Mouse (Mus musculus) stomach, embryonic 15.5 days (tissue): ENCODE data around the gene Prrt1. TPM values are rescaled to one million over a fixed set of nuclear protein-coding genes. Genes with fewer than 3 reads are reported as not detected.
A peak's percentile ranks its signal among the peaks of the same experiment; 100 is the strongest.

Source experiments
- ATAC-seq: fragments of 200-750 bp; cut with Nextera tagmentation; 2 replicates; pipeline ENCODE4 v1.8.0; 2017; ENCODE audit warnings: low read depth, moderate number of reproducible peaks, moderate TSS enrichment; ENCODE audit not compliant: insufficient read depth, low FRiP score
- H3K27ac ChIP-seq: fragments of 300-500 bp; sonication (generic); 2 replicates; pipeline ENCODE4 v1.5.1; 2015; ENCODE audit warnings: mild to moderate bottlenecking, inconsistent platforms
- H3K27me3 ChIP-seq: fragments of 300-500 bp; sonication (generic); replicated peaks from 2 replicates; pipeline ENCODE4 v1.6.1; 2015; ENCODE audit warnings: inconsistent platforms
- H3K36me3 ChIP-seq: fragments of 300-500 bp; sonication (generic); 2 replicates; pipeline ENCODE4 v1.6.1; 2015; ENCODE audit warnings: inconsistent platforms
- H3K4me1 ChIP-seq: fragments of 300-500 bp; sonication (generic); 2 replicates; pipeline ENCODE4 v1.6.1; 2015; ENCODE audit warnings: inconsistent platforms
- H3K4me2 ChIP-seq: fragments of 300-500 bp; sonication (generic); 2 replicates; pipeline ENCODE4 v1.6.1; 2015; ENCODE audit warnings: mild to moderate bottlenecking, inconsistent platforms
- H3K4me3 ChIP-seq: fragments of 300-500 bp; sonication (generic); replicated peaks from 2 replicates; pipeline ENCODE4 v1.5.1; 2015; ENCODE audit warnings: inconsistent platforms
- H3K9ac ChIP-seq: fragments of 300-500 bp; sonication (generic); 2 replicates; pipeline ENCODE4 v1.6.1; 2015; ENCODE audit warnings: inconsistent platforms
- H3K9me3 ChIP-seq: fragments of 300-500 bp; sonication (generic); 2 replicates; pipeline ENCODE4 v1.6.1; 2016; ENCODE audit warnings: inconsistent platforms
- WGBS: fragments of 180-500 bp; shearing (Covaris S2); methylation state at CpG from one replicate; pipeline ENCODE4 v1.1.7; 2015; 5-methylcytosine and 5-hydroxymethylcytosine counted together
- polyA plus RNA-seq: library from polyadenylated mRNA; unstranded; fragments of >200 nt; fragmentation: Nextera tagmentation; extraction: Ambion mirVana; gene quantifications from 2 replicates; pipeline ENCODE4 v1.2.1, GENCODE M21; 2015

Prrt1 gene
- polyA plus RNA-seq, 1 experiment from 2014 or later, result 0.63 TPM

DNA sequence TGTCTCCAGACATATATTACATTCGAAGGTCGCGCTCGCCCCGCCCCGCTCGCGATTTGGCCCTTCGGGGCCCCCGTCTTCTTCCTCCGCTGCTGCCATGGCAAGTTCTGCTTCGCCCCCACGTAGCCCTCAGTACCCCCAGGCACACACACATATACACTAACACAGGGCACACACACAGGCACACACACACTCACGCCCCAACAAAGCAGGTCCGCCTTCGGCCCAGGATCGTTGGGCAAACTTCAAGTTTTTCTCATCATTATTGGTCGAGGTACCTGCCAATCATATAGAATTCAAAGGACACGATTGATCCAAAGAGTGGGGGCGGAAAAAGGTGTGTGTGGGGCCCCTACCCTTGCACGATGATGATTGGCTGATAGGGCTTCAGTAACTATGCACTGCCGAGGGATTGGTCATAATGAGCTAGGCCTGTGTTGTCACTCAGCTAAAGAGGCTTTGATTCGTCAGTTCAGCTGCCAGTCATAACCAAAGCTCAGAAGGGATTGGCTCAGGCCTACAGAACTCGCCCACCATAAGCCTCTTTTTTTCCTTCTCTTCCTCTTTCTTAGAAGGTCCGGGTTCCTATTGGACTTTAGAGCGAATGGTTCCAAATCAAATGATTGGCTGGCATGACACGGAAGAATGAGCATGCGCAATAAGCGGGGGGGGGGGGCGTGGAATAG is 25.8 kb upstream of the Prrt1 start, which contains the start of gene Rnf5:
Gene Rnf5, minus strand, starts transcription at position 316 of the 686 bp plus-strand sequence.
- Histone ChIP-seq H3K4me3 (peak within 1 kb of the TSS; percentile 80), H3K27me3 (no peaks in the 10 kb centered on the region), H3K4me2 (peak within 1 kb of the TSS; percentile 88), H3K9me3 (no peaks in the 10 kb centered on the region), H3K27ac (peak within 1 kb of the TSS; percentile 91), H3K4me1 (peaks cover 42% of the 10 kb centered on the region), H3K9ac (peak within 1 kb of the TSS; percentile 67), H3K36me3 (peaks cover 15% of the 10 kb centered on the region)
- ATAC-seq, result peak; percentile 95
- under 1% methylated on average over 30 of the region's 30 CpGs for WGBS

DNA sequence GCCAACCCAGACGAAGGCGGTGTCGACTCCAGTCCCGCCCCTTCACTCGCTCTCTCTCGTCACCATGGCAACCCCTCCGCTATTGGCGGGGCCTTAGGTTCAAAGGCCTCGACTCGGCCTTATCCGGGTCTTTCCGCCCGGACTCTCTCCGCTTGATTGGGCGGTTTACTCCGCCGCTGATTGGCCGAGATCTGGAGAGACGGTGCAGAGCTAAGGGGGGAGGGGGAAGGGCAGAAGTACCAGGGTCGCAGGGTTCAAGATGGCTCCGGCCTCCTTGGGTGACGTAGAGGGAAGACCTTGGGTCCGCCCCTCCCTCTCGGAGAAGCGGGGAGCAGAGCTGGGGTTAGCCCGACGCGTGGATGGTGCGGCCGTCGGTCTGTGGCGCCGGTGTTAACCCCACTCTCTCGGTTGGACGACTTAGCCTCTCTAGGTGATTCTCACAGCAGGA is 25.2 kb upstream of the Prrt1 start, which contains the start of gene Agpat1:
Gene Agpat1, plus strand, starts transcription at position 202 of the 448 bp plus-strand sequence.
- ATAC-seq, result peak; percentile 86
- Histone ChIP-seq H3K9me3 (no peaks in the 10 kb centered on the region), H3K27ac (peak within 1 kb of the TSS; percentile 91), H3K4me1 (peaks cover 42% of the 10 kb centered on the region), H3K9ac (peak within 1 kb of the TSS; percentile 67), H3K4me2 (peak within 1 kb of the TSS; percentile 88), H3K36me3 (peaks cover 15% of the 10 kb centered on the region), H3K27me3 (no peaks in the 10 kb centered on the region), H3K4me3 (peak within 1 kb of the TSS; percentile 80)
- 0% methylated on average over 34 of the region's 35 CpGs for WGBS

DNA sequence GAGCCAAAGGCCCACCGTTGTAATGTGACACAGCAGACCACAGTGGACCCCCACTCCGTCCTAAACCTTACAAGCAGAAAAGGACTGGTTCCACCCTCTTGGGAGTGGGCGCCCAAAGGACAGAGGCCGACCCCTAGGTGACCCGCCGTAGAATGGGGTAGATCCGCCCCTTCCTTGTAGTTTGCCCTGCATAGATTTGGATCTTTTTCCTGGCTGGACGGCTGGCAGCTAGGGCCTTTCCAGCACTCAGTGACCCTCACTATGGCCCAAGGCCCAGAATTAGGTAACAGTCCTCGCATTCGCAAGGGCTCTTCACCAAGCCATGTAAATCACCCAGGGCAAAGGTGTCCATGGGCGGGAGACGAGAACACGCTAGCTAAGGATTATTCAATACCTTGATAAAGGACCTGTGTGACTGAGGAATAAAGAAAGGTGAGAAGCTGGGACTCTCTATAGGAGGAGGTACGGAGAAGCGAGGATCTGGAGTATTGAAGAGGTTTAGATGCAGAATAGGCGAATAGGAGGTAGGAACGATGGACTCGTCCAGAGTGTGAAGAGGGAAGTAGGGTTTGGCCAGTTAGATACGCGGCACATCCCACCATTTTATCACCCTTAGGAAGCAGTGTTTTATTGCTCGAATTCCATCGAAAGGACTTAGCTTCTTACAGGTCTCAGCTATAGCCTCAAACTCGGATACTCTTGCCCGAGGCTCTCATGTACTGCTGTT is 24.7 kb upstream of the Prrt1 start:
- ATAC-seq, result no peak
- WGBS, result 15% methylated on average over 24 of the region's 24 CpGs
- Histone ChIP-seq H3K9ac (peak overlapping the region; percentile 13; the same call in 1 of the 2 replicates), H3K4me1 (peaks cover 42% of the 10 kb centered on the region), H3K9me3 (no peaks in the 10 kb centered on the region), H3K36me3 (peaks cover 15% of the 10 kb centered on the region), H3K4me2 (peak overlapping the region; percentile 85), H3K4me3 (peak overlapping the region; percentile 80), H3K27ac (peak overlapping the region; percentile 91), H3K27me3 (no peaks in the 10 kb centered on the region)

DNA sequence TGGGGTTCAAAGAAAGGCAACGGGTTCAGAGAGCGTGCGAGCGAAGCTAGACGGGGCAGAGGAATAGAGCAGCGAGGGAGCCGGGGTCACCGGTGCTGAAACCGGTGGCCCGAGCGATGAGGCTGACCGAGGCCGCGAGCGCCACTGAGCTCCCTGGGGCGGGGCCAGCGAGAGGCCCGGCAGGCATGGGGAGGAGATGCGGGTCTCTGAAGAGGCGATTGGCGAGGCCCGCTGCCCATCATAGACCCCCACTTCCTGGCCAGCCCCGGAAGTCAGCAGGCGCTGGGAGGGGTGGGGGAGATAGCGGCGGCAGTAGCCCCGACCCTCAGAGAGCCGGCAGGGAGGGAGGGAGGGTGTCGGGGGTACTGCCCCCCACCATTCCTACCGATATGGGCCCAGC is 23.7 kb upstream of the Prrt1 start:
- H3K36me3 ChIP-seq, result peaks cover 13% of the 10 kb centered on the region
- H3K4me3 ChIP-seq, result peak overlapping the region; percentile 80
- H3K9me3 ChIP-seq, result no peaks in the 10 kb centered on the region
- peak overlapping the region; percentile 89 for H3K9ac ChIP-seq
- ATAC-seq, result peak; percentile 32
- H3K4me2 ChIP-seq, result peak overlapping the region; percentile 85
- H3K27me3 ChIP-seq, result no peaks in the 10 kb centered on the region
- peaks cover 42% of the 10 kb centered on the region for H3K4me1 ChIP-seq
- under 1% methylated on average over 25 of the region's 30 CpGs for WGBS
- peak overlapping the region; percentile 91 for H3K27ac ChIP-seq

DNA sequence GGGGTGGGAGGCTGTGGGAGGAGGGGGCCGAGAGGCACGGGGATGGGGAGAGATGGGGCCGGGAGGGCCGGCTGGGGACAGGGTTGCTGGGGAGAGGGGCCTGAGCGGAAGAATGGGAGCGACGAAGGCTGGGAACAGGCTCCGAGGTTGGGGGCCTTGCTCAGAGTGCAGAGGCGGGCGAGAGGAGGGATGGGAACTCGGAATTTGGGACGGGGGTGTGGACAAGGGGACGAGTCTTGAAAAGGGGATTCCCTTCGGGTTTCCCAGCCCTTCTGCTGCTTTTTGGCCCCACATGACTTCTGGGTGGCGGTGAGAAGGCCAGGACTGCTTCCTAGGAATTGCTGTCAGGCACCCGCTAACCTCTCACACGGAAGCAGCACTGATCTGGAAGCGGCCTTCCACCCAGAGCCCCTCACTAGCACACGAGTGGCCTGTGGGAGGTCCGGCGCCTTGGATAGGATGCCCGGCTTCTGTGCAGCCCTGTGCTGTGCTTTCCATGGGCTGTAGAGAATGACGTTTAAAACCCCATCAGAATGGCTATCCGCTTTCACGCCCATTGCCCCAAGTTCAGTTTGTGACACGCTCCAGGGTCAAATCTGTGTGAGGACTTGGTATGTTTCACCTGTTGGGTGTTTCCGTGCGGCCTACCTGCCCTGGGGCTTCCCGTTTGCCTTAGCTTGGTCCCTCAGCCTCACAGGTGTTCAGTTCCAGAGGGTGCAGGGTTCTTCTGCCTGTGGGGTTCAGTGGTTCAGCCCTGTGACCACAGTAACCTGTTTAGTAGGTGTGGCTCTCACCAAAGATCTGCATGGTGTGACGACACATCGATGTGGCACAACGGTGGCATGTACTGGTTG is 22.9 kb upstream of the Prrt1 start:
- H3K27me3 ChIP-seq, result no peaks in the 10 kb centered on the region
- peaks cover 18% of the 10 kb centered on the region for H3K36me3 ChIP-seq
- H3K4me2 ChIP-seq, result peak overlapping the region; percentile 85
- peak overlapping the region; percentile 89 for H3K9ac ChIP-seq
- H3K27ac ChIP-seq, result peak overlapping the region; percentile 84
- ATAC-seq, result no peak
- H3K9me3 ChIP-seq, result no peaks in the 10 kb centered on the region
- peak overlapping the region; percentile 80 for H3K4me3 ChIP-seq
- peaks cover 42% of the 10 kb centered on the region for H3K4me1 ChIP-seq
- 11% methylated on average over 32 of the region's 32 CpGs for WGBS

DNA sequence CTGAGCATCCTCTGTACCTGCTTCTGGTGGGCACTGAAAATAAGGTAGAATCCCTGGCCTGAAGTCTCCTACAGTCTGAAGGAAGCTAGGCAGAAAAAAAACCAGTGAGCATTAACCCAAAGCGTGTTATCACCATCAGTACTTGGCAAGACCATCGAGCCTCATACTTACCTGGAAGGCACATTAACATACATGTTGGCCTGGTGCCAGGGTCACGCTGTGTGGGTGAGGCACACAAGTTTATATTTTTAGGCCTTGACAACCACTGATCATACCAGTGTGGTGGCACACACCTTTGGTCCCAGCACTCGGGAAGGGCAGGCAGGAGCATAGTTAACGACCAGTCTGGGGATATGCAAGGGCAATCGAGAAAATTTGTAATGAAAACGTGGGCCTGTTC is 21.3 kb upstream of the Prrt1 start:
- Histone ChIP-seq H3K9me3 (no peaks in the 10 kb centered on the region), H3K27me3 (no peaks in the 10 kb centered on the region), H3K36me3 (peaks cover 26% of the 10 kb centered on the region), H3K4me3 (no peak overlapping the region), H3K4me1 (peaks cover 30% of the 10 kb centered on the region), H3K4me2 (no peak overlapping the region), H3K27ac (no peak overlapping the region), H3K9ac (no peak overlapping the region)
- no peak for ATAC-seq
- WGBS, result 78% methylated on average over 7 of the region's 7 CpGs

DNA sequence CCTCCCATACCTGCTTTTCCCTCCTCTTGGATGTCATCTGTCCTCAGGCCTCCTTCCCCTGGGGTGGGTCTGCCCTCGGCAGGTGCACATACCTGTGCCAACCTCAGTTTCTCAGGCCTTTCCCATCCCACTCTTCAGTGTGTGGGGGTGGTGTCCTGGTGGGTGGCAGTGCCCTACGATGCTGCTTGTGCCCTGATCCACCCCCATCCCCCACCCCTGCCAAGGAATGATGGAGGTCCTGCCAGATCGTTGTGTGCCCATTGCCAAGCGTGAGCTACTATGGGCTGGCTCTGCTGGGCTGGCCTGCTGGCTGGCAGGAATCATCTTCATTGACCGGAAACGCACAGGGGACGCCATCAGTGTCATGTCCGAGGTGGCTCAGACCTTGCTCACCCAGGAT is 18.3 kb upstream of the Prrt1 start:
- Histone ChIP-seq H3K36me3 (peaks cover 34% of the 10 kb centered on the region), H3K4me2 (no peak overlapping the region), H3K27me3 (no peaks in the 10 kb centered on the region), H3K9ac (no peak overlapping the region), H3K4me3 (no peak overlapping the region), H3K4me1 (peaks cover 20% of the 10 kb centered on the region), H3K9me3 (no peaks in the 10 kb centered on the region), H3K27ac (no peak overlapping the region)
- 87% methylated on average over 8 of the region's 8 CpGs for whole genome bisulfite sequencing
- ATAC-seq, result no peak

DNA sequence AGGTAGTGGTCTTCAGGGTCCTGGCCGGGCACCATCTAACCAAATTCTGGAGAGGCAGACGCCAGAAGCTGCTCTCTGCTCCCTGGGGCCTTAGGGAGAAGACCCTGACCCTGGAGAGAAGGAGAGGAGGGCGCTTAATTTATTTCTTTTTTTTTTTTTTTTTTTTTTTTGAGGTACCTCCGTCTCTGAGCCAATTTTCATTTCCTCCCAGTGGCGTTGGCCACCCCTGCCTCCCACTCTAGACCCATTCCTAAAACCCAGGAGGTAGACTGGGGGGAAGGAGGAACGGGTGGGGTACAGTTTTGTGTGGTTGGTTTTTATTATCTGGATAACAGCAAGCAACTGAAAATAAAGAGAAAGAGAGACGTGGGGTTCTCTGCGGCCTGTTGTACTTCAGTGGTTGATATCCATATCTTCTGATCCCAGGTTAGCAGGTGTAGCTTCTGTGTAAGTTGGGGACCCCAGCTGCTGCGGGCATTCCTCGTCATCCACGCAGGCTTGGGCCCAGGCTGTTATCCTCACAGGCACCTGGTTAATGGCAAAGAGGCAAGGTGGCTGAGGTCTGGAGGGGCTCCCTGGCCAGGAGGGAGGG is 16.2 kb upstream of the Prrt1 start:
- no peaks in the 10 kb centered on the region for H3K9me3 ChIP-seq
- peaks cover 6% of the 10 kb centered on the region for H3K4me1 ChIP-seq
- H3K9ac ChIP-seq, result no peak overlapping the region
- no peak overlapping the region for H3K4me3 ChIP-seq
- no peak overlapping the region for H3K27ac ChIP-seq
- H3K36me3 ChIP-seq, result peaks cover 40% of the 10 kb centered on the region
- no peaks in the 10 kb centered on the region for H3K27me3 ChIP-seq
- no peak overlapping the region for H3K4me2 ChIP-seq
- no peak for ATAC-seq
- WGBS, result 84% methylated on average over 10 of the region's 11 CpGs

DNA sequence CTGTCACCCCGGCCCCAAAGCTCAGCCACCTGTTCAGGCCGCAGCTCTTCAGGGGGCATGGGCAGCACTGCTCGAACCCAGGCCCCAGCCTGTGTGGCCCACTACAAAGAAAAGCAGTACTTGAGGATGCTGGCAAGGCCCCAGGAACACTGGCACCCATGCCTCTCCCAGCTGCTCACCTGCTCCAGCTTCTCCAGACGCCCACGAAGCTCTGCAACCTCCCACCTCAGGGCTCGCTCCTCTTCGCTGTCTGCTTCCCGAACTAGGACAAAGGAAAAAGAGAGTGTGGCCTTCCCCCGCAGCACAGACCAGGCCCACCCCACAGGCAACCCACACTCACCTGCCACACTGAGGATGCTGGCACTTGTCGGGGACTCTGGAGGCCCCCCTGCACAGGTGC is 15.5 kb upstream of the Prrt1 start:
- Histone ChIP-seq H3K9ac (no peak overlapping the region), H3K4me3 (no peak overlapping the region), H3K4me2 (no peak overlapping the region), H3K4me1 (no peaks in the 10 kb centered on the region), H3K9me3 (no peaks in the 10 kb centered on the region), H3K27ac (no peak overlapping the region), H3K27me3 (no peaks in the 10 kb centered on the region), H3K36me3 (peaks cover 40% of the 10 kb centered on the region)
- ATAC-seq, result no peak
- WGBS, result 86% methylated on average over 10 of the region's 10 CpGs

DNA sequence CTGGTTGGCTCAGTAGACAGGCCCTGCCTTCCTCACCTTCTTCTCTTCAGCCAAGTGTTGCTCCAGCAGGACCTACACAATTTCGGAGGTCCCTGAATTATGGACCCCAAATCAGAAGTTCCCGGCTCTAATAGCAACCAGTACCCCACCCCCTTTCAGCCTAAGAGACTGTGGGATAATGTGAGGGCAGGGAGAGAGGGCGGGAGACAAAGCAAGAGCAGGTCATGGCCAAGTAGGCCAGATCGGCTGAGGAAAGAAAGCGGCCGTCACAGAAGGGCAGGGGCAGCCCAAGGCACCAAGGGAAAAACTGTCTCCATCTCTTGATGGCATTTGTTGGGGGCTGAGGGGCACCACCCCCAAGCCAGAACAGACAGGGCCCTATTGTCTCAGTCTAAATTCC is 13.5 kb upstream of the Prrt1 start, which contains the start of gene Egfl8:
Gene Egfl8, minus strand, starts transcription at position 101 of the 400 bp plus-strand sequence.
- Histone ChIP-seq H3K4me1 (no peaks in the 10 kb centered on the region), H3K27me3 (no peaks in the 10 kb centered on the region), H3K4me2 (no peak within 1 kb of the TSS), H3K27ac (no peak within 1 kb of the TSS), H3K9me3 (no peaks in the 10 kb centered on the region), H3K4me3 (no peak within 1 kb of the TSS), H3K9ac (no peak within 1 kb of the TSS), H3K36me3 (peaks cover 37% of the 10 kb centered on the region)
- ATAC-seq, result no peak
- 73% methylated on average over 6 of the region's 6 CpGs for WGBS

DNA sequence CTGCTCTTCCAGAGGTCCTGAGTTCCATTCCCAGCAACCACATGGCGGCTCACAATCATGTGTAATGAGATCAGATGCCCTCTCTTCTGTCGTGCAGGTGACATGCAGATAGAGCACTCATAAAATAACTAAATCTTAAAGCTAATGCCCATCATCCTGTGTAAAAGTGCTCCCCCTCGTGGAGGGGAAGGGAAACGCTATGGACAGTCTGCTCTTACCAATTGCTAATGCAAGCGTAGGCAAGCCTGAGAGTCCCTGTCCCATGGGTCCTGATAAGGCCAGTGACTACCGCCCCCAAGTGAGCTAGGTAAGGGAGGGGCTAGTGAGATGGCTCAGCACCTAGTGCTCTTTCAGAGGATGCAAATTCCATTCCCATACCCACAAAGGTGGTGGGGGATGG is 10.3 kb upstream of the Prrt1 start:
- H3K27me3 ChIP-seq, result no peaks in the 10 kb centered on the region
- H3K27ac ChIP-seq, result no peak overlapping the region
- peaks cover 26% of the 10 kb centered on the region for H3K36me3 ChIP-seq
- H3K9ac ChIP-seq, result no peak overlapping the region
- no peaks in the 10 kb centered on the region for H3K9me3 ChIP-seq
- no peak overlapping the region for H3K4me3 ChIP-seq
- ATAC-seq, result no peak; the same call in 1 of the 2 replicates
- 15% methylated on average over 6 of the region's 6 CpGs for WGBS
- H3K4me2 ChIP-seq, result no peak overlapping the region
- no peaks in the 10 kb centered on the region for H3K4me1 ChIP-seq
